Mouse (Mus musculus): ENCODE measurements around the gene Olfr380. TPM values are rescaled to one million over a fixed set of nuclear protein-coding genes. Genes with fewer than 3 reads are reported as not detected.

The Olfr380 gene
- not detected for total RNA-seq (2021)

DNA sequence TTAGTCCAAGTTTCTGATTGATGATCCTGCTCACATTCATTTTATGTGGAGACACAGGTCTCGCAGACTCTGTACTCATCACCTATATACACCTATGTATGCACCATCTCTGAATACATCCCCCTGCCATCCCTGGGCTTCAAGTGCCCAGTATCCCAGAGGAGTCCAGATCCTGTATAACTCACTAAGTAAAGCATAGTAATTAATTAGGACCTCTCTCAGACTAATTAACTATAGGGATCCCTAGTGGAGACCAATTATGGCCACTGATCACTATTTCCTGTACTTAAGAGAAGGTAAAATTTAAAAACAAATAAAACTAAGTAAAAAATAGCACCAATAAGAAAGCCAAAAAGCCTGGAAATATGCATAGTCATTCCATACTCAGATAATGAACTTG is at the start of gene Olfr380:
Gene Olfr380 (minus strand): TSS at position 101 of the 400 bp plus-strand sequence.
- intact Hi-C loops (cut with DNase I): loop anchor here (2.0 kb wide), 1 partner anchor 53 kb away; no protein-coding TSS in a partner anchor
- no peak for DNase-seq (ENCODE audit: low spot score)

DNA sequence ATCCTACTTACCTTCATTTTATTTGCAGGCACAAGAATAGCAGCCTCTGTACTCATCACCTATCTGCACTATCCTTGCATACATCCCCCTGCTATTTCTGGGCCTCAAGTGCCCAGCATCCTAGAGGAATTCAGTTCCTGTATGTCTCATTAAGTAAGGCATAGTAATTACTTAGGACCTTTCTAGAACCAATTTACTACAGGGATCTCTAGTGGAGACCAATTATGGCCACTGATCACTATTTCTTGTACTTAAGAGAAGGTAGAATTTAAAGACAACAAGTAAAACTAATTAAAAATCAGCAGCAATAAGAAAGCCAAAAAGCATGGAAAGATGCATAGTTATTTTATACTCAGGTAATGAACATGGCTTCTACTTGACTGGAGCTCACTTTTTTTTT is 34.2 kb upstream of the Olfr380 start, which contains the start of gene Olfr381:
Gene Olfr381 (minus strand): TSS at position 101 of the 400 bp plus-strand sequence.
- no peak for DNase-seq (ENCODE audit: low spot score)
- intact Hi-C loops (cut with DNase I): no loop called here

DNA sequence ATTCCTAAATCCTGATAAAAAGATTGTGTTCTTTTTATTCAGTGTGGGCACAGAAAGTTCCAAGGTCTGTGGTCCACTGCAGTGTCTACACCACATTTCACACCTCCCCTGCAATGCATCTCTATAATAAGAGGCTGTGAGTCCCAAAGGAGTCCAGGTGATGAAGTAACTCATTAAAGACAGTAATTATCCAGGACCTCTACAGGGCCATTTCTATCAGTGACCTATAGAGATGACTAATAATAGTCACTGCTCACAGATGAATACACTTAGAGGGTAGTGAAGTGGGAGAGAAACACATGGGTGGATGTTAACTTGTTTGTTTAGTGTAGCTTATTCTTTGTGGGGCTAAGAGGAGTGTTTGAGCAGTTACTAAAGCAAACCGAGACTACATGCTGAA is 28.9 kb downstream of the Olfr380 start, which contains the start of gene Olfr378:
Gene Olfr378 (minus strand): TSS at position 101 of the 400 bp plus-strand sequence.
- DNase-seq (ENCODE audit: low spot score): no peak
- intact Hi-C loops (cut with DNase I): no loop called here

Other genes with a start within 250 kb of the Olfr380 start
- not detected for gene Trpv1, start 223.2 kb downstream of the Olfr380 start, total RNA-seq (2021)
- under 1 TPM; 0.03 to 0.05 TPM for gene Trpv3, start 190.1 kb downstream of the Olfr380 start, total RNA-seq (2021)
- 1 to 10 TPM; 1.3 to 1.4 TPM for gene Aspa, start 127.9 kb downstream of the Olfr380 start, total RNA-seq (2021)
- not detected for gene Gm49340, start 127.8 kb downstream of the Olfr380 start, total RNA-seq (2021)
- not detected for gene Spata22, start 127.8 kb downstream of the Olfr380 start, total RNA-seq (2021)
- not detected for gene Olfr20, start 106.7 kb downstream of the Olfr380 start, total RNA-seq (2021)
- gene Olfr376, start 86.3 kb downstream of the Olfr380 start, total RNA-seq (2021): not detected
- gene Olfr1, start 57.9 kb downstream of the Olfr380 start, total RNA-seq (2021): not detected
- gene Olfr378, start 29.0 kb downstream of the Olfr380 start, total RNA-seq (2021): not detected
- gene Olfr381, start 34.1 kb upstream of the Olfr380 start, total RNA-seq (2021): not detected
- not detected for gene Olfr382, start 59.7 kb upstream of the Olfr380 start, total RNA-seq (2021)
- not detected for gene Olfr385, start 135.5 kb upstream of the Olfr380 start, total RNA-seq (2021)
- not detected for gene Olfr384, start 141.1 kb upstream of the Olfr380 start, total RNA-seq (2021)
- not detected for gene Zfp735, start 231.3 kb upstream of the Olfr380 start, total RNA-seq (2021)